Mouse (Mus musculus) lung, postnatal 14 days (tissue): ENCODE results near the gene Slit1.

Experiments used
- DNase-seq: peaks from one replicate; pipeline ENCODE4 v3.0.0; 2021

Slit1 gene

DNA sequence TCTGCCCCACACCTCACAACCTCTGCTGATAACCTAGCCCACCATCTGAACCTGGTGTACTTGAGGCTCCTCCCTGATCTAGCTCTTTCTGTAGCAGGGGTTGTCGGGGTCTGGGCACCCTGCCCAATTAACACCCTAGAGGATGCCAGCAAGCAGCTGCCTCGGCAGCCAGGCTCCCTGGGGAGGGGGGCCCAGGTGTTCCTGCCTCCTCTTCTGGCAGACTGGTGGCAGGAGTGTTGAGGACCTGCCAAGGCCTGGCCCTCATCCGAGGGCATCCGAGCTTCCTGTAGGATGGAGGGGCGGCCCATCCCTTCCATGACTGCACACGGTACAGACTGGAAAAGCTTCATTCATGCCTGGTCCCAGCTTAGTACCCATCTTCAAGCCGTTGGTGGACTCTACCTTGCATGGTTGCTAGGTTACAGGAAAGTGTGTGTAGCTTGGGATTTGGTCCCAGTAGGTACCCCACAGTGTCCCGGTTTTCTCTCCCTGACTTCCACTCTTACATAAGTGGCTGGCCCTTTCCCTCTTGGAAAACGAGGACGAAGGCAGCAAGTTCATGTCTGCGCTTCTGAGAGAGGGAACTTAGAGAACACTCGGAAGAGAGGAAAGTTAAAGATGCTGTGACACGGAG is 57.9 kb downstream of the Slit1 start:
- DNase-seq: no peak

GRCm38 (mm10) chr19:41684874-41685273 is 58.6 kb downstream of the Slit1 start:
- no peak for DNase-seq

GRCm38 (mm10) chr19:41683951-41684350 is 59.5 kb downstream of the Slit1 start:
- no peak for DNase-seq

DNA sequence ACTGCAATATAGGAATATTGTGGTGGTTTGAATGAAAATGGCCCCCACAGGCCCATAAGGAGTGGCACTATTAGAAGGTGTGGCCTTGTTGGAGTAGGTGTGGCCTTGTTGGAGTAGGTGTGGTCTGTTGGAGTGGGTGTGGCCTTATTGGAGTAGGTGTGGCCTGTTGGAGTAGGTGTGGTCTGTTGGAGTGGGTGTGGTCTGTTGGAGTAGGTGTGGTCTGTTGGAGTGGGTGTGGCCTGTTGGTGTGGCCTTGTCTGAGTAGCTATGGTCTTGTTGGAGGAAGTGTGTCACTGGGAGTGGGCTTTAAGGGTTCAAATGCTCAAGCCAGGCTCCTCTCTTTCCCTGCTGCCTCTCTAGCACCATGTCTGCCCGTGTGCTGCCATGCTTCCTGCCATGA is 63.2 kb downstream of the Slit1 start:
- no peak for DNase-seq

DNA sequence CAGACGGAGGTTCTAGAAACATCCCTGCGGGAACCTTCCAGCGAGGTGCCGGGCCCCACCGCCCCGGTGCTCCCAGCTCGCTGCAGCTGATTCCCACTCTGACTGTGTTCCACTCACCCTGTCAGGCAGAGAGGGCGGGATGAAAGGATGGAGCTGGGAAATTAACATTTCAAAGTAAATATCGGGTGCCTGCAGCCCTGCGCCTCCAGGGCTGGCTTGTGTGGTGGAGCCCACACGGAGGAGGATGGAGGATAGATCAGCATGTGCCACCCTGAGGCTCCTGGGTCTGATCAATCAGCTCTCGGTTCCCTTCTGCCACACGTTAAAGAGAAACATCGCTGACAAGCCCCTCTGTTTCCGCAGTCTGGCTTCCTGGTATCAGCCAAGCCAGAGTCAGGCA is 64.4 kb downstream of the Slit1 start:
- DNase-seq: no peak

DNA sequence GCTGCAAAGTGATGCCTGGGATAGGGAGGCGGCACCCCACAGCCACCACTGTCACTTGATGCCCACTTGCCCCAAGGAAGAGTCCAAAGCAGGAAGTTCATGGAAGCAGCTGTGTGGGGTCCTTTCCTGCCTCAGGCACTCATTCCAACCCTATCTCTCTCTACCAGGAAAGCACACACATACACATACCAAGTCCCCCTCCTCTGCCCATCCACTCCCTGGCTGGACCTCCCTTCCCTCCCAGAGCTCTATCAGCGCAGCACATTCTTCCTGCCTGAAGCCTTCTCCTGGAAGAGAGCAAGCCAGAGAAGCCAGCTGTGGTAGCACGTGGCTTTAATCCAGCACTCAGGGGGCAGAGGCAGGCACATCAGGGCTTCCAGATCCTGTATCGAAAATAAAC is 65.9 kb downstream of the Slit1 start:
- DNase-seq: no peak

GRCm38 (mm10) chr19:41675583-41675982 is 67.9 kb downstream of the Slit1 start:
- DNase-seq: no peak

DNA sequence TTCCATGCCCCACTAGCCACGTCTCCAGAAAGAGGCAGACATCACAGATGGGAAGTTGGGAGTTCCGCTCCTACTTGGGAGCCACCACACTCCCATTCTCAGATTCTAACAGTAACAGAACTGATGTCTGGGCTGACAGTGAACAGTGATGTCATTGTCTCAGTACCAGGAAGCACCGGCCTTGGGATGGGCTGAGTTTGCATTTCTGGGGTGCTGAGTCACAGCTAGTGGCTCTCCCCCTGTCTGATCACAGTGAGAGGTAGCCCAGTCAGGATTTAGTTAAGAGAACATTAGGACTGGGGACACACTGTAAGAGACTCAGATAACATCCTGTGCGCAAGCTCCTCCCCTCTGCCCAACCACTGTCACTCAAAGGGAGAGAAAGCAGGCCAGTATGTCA is 69.1 kb downstream of the Slit1 start:
- DNase-seq: no peak

GRCm38 (mm10) chr19:41672836-41673235 is 70.6 kb downstream of the Slit1 start:
- DNase-seq: no peak

GRCm38 (mm10) chr19:41670931-41671330 is 72.5 kb downstream of the Slit1 start:
- no peak for DNase-seq

GRCm38 (mm10) chr19:41670473-41670872 is 73.0 kb downstream of the Slit1 start:
- no peak for DNase-seq

DNA sequence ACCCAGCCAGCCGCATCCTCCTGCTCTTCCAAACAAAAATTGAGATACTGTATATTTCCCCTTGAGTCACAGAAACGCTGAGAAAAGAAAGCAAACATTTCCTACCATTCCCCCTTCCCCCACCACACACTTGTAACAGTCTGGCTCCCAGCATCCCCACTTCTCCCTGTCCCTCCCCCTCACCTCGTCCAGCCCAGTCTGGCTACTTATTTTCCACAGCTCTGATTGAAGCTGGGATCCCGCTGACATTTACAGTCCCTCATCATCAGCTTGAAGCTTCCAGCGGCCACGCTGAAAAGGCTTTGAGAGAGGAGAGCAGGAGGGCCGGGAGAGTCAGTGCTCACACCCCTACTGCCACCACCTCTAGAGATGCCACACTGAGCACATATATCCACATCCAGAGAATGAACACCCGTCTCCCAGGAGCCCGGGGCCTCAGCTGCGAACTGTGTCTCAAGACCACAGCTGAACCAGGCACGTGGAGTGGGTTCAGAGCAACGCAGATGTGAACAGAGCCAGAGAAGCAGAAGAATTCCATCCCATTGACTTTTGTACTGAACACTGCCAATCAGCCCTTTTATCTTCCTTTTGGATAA is 73.6 kb downstream of the Slit1 start:
- no peak for DNase-seq

DNA sequence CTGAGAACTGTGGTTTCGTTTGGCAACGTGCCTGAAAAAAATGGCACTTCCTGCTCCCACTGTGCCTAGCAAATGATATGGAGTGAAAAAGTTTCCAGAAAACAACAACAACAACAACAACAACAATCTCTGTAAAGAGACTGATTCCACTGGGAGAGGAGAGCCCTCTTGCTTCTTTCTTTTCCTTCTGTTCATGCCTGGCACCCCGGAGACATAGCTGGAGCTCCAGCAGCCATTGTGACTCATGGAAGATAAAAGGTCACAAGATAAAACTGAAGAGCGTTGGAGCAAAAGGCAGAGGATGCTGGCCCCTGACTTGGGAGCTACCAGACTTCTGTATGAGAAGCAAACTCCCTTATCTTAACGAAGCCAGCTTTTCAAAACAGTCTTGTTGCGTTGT is 75.9 kb downstream of the Slit1 start:
- DNase-seq: no peak

GRCm38 (mm10) chr19:41665941-41666340 is 77.5 kb downstream of the Slit1 start:
- DNase-seq: no peak

GRCm38 (mm10) chr19:41663506-41664242 is 79.8 kb downstream of the Slit1 start:
- DNase-seq: no peak

DNA sequence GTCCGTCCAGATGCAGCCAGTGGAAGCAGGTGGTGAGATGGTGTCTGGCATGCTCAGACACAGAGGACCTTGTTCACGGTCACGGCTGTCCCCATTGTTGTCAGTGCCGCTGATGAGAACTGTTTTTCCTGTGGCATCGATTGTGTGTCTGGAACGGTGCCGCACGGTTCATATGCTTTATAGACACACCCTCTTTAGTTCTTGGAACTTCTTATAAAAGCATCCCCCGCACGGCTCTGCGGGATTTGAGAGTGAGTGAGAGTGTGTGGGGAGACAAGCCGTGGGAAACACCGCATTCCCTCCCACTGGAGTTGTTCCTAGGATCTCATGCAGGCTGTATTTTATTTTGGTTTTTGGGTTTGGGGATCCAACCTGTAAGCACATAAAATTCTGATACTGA is 82.0 kb downstream of the Slit1 start:
- no peak for DNase-seq

- DNase-seq: peak; percentile 41
Measured at GRCm38 (mm10) chr19:41660999-41661374, 82.5 kb downstream of the Slit1 start.

DNA sequence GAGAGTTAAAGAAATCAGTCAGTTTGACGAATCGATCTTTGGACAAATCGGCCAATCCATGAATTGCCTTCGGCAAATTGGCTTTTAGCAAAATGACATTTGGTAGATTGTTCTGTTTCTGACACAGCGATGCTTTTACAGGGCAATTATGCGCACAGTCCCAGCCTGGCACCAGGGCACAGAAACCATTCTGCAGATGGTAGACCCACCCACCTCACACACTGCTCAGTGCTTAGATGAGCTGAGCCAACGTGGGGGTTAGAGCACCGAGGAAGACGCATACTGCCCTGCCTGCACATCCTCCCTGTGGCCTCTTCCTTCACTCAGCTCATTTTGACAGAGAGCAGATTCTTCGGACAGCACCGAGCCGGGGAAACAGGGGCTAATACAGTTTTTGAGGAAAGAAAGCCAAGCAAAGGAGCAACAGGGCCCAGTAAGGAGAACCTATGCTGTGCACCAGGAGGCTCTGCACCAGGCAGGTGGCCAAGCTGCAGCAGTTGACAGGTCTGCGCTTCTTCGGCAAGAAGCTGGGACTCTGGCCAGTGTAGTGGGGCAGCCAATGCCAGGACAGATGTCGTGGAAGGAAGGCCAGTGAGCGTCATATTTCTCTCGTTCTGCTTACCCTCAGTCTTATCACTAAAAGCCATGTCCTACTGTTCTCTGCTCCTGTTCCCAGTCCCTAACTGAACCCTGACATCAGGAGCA is 83.0 kb downstream of the Slit1 start:
- no peak for DNase-seq

DNA sequence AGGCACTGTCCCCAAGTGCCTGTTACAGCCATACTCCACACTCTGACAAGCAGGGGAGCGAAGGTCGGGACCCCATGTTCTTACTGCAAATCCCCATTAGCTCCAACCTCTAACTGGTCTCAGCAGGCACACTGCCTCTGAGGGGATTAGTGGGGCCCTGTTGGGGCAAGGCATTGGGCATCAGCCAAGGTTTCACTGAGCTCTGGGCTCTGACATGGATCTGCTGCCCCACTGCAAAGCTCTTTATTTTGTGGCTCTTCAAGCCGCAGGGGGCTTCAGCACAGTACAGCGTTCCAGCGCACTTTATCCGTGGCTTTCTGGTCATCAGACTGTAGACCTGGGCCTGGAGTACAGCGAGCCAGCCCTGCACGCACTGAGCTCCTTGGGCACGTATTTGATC is 86.0 kb downstream of the Slit1 start:
- no peak for DNase-seq

GRCm38 (mm10) chr19:41656671-41657070 is 86.8 kb downstream of the Slit1 start:
- no peak for DNase-seq

DNA sequence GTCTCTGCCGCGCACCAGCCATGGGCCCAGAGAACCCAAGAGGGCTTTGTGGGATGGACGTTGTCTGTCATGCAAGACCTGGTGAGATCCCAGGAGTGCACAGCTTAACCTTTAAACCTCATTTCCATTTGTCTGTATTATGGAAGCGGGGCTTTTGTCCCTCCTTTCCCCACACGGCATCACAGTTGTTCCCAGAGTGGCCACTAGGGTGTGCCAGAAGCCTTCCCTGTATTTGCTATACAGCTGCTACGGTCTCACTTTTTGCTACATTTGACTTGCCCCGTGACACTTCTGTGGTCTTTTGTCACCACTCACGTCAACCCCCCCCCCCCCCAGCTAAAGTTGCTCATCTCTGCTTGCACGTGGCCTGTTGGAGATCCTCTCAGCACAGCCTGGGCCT is 87.5 kb downstream of the Slit1 start:
- DNase-seq: peak; percentile 81

DNA sequence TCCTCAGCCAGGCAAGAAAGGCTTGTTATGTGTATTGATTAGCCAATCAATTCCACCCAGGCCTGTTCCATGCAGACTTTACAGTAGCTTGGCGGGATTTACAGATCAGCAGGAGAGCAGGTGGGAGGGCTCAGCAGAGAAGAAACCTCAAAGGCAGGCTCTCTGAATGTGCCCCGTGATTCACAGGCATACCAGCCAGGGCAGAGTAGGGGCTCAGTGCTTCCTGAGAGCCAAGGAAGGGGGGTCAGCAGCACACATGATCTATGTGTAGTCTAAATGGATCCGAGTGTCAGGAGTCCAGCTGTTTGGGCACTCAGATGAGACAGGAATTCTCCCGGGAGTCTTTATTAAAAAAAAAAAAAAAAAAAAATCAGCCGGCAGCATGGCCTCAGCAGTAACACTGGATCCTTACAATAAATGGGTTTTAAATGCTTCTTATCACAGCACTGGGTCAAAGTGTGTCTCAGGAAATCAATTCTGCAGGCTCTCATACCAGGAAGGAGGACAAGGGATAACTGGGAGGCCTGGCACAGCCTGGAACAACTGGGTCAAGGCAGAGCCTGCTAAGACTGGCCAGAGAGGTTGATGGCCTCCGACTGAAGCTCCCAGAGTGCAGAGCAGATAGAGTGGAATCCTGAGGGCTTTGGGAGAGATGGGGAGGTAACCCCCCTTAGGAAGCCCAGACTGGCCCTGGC is 88.2 kb downstream of the Slit1 start:
- DNase-seq: no peak

- DNase-seq: no peak
Measured at GRCm38 (mm10) chr19:41651967-41652366, 91.5 kb downstream of the Slit1 start.
